Mouse (Mus musculus): ENCODE results near the gene Micu1.

- TF ChIP-seq CTCF (IDR thresholded peaks at IDR 0.05; ENCODE audit: borderline replicate concordance, insufficient read depth, low read depth, low read length) (no peak), POLR2A (IDR thresholded peaks at IDR 0.05; ENCODE audit: borderline replicate concordance, insufficient read depth, low read length) (no peak; the same call in 1 of the 2 replicates)
Observed at GRCm38 (mm10) chr10:59784731-59785685, 82.7 kb downstream of the Micu1 start.

All from cerebellum, adult 2 months (tissue).